Mouse (Mus musculus): ENCODE data around the gene Hexim1.

The Hexim1 gene

DNA sequence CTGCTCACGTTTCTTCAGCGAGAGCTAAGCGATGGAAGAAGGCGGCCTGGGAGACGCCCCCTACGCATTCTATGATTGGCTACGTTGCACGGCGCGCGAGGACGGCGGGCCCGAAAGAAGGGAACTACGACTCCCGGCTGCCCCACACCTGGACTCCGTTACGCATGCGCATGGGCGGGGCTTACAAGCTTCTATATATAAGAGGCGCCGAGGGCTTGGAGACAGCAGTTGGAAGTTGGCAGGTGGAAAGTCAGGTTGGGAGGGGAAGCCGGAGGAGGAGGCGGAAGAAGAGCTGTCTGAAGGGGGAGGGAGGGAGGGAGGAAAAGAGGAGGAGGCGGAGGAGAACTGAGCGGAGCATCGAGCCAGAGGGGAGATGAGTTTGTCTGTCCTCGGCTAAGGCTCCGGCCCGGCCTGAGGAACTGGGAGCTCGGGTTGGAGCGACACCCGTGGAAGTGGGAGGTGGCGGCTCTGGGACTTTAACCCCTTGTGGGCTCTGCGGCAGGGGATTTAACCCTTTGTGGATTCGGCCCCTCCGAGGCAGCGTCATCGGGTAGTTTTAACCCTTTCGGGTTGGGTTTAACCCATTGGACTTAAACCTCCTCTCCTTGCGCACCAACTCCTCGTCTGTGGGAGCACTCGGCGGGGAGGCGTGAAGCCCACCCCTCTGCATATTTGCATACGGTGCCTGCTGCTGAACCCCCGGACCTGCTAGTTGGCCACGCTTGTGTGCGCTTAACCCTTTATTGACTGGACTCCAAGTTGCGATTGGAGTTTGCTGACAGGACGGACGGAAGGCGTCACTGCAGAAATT is at the start of gene Hexim1:
Gene Hexim1 (plus strand): TSS at position 224 of the 811 bp plus-strand sequence.
- peak; percentile 100 for DNase-seq

DNA sequence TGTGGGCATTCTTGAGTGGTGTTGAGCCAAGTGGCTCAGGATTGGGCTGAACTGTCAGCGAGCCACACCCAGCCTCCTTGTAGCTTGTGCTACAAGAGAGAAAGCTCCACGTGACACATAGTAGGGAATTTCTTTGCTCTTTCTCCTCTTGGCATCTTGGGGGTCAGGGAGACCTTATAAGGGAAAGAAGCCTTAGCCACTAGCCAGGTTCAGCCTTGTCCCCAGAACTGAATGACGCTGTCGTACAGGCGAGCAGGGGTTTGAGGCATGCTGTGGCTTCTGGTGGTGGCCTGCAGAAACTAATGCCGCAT is 49.0 kb upstream of the Hexim1 start:
- DNase-seq = no peak

DNA sequence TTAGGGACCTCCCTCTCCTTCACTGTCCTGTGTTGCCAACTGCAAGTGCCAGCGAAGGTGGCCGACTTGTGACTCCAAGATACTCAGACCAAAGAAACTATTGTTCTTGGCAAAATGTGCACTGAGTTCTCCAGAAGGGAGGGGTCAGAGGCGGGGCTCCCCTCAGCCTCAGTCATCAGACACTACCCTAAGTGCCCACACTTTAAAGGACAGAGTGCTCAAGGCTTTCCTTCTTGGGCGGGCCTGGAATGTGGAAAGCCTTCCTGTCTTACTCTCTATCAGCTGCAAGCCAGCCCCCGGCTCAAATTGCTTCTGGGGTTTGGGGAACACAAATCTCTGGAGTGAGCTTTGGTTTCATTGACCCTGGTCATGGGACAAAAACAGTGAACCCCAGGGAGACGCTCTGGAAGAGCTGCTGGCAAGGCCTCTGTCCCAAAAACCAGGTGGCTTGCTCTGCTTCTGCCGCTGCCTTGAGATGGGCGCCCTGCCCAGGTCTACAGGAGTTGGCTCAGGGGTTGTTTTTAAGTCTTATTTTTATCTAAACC is 48.5 kb upstream of the Hexim1 start:
- DNase-seq = peak; percentile 98

DNA sequence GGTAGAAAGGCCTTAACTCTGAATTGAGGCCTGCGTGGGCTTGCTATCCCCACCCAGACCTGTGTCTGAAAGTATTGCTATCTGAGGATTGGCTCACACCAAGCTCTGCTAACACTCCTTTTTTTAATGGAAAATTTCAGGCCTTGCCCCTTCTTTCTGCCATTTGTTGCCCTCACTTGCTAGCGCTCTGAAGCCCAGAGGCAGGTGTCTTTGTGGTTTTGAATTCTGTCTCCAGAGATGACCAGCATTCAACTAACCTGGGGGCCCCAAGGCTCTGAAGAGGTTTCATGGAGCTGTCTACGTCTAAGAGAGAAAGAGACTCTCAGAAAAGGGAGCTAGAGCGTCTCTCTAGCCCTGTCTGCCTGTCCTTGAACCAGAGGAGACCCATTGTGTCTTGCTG is 47.8 kb upstream of the Hexim1 start:
- peak; percentile 87 for DNase-seq

DNA sequence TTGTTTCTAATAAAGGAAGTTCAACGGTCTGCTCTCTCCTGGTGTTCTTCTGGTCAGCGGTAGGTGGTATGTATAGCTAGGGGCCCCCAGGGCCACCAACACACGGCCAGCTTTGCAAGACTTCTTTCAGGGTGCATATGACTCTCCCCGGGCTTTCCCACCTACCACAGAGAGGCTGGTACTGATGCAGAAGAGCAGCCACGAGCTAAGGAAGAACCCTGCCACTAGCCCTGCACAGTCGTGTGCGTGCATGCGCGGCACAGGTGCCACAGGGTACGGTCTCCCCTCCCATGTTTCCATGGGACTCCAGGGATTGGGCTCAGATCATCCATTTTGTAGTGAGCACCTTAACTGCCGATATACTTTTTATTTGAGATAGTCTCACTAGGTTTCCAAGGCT is 47.1 kb upstream of the Hexim1 start:
- peak; percentile 89 for DNase-seq

DNA sequence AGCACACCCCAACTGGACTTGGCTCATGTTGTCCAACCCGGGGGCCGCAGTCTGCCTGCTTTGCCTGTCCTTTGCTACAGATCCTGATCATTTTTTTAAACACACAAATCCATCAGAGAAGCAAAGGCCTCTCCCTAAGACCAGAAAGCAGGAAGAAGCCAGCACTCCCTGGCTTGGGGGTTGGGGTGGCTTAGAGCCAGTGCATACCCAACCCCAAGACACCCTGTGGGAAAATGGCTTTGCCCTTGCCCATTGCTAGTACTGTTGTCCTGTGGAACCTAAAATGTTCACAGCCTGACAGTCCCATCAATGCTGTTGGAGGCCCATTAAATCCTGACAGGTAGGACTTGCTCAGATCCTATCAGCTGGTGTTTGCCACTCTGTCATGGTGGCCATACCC is 46.3 kb upstream of the Hexim1 start:
- peak; percentile 90 for DNase-seq

DNA sequence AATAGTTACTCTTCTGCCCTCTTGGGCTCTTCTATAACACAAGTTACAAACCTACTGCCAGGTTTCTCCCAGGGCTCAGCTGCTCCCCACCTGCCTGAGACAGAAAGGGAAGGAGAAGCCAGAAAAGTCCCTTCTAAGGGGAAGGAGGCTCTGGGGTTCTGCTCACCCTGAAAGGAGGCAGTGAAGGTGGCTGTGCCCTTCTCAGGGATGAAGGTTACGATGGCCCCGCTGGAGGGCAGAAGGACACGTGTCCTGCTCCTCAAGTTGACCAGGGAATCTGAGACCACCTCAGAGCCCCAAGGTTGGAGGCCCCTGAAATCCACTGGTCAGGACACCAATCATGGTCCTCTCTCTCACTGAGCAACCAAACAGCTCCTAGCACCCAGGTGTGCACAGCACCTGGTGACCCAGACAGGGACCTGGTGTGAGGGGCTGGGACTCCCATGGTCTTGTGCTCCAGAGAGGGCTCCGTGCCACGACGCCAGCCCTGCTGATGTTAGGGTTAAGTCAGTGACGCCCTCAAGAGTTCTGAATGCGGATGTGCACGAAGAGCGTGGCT is 45.6 kb upstream of the Hexim1 start:
- peak; percentile 91 for DNase-seq

DNA sequence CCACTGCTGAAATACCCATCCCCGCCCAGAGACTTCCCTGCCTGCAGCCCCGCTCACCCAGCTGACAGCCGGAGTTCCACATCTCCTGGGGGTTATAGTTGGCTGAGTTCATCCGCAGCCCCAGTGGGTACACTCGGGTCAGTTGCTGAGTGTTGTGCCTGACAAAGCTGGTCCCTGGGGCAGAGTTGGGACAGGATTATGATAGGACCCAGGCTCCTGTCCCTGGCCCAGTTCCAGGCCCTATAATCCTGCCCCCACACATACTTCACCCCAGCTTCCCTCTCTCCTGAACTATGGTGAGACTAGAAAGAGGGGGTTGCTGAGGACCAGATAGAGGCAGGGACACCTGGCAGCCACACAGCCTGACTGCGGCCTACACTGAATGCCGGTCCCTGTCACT is 42.4 kb upstream of the Hexim1 start:
- DNase-seq = peak; percentile 93

DNA sequence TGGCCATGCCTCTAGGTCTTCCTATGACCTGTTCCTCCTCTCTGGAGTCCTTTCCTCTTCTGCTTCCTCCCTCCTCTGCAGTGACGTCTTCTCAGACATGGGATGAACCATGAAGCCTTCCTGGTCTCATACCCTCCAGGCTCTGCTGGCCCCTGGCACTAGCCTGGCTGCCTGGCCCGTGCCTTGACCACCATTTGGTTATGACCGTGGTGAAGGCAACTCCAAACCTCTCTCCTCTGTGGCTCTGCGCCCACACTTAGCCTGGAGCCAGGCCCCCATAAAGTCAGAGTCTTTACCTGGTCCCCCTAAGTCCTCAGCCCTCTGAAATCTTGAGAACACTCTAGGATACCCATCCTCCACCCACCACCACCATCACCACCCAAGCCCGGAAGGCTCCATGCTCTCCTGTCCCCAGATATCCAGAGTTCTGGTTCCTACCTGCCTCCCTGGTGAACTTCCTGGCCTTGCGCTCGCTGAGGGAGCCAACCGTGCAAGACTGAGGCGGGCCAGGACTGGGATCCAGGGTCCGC is 41.8 kb upstream of the Hexim1 start:
- DNase-seq = peak; percentile 93

DNA sequence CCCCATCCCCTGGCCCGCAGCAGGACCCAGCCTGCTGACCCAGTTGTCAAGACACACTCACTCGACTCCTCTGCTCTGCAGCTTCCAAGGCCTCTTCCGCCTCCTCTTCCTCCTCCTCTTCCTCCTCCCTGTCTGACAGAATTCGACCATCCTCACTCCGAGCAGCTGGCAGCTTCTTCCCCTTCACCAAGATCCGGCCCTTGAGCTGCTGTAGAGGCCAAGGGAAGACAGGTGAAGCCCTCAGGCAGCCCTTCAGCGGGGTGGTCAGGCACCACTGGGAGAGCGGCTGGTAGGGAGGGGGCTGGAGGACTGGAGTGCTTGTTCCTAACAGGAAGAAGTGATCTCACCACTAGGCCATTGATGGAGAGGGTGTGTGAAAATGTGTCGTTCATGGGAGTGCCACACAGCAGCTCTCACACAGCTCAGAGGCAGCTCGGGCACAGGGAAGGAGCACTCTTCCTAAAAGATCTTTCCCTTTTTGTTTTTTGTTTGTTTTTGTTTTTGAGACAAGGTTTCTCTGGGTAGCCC is 41.2 kb upstream of the Hexim1 start:
- DNase-seq = peak; percentile 95

DNA sequence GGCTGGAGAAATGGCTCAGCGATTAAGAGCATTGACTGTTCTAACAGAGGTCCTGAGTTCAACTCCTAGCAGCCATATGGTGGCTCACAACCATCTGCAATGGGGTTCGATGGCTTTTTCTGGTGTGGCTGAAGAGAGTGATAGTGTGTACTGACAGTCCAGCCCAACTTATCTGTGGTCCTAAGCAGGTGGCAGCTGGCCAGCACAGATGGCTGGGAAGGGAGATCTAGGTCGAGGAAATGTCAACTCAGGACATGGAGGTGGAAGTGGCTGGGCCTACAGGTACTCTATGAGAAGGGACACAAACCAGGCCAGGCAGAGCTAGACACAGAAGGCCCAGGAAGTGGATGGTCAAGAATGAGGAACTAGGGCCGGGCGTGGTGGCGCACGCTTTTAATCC is 40.0 kb upstream of the Hexim1 start:
- peak; percentile 97 for DNase-seq

DNA sequence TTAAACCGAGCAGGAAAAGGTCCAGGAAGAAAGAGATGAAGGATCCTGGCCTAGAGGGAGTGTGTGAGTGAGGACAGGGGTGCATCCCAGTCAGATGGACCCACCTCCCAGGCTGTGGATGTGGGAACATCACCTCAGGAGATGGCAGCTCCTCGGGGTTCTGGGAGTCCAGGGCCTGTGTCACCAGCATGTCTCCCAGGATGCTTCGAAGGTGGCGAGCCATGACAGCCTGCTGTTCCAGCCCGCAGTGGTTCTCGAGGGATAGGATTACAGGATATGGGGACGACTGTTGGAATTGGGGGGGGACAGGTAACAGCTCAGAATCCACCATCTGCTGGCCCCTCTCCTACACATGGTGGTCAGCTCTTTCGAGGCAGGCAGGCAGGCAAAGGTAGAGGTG is 39.5 kb upstream of the Hexim1 start:
- peak; percentile 93 for DNase-seq

DNA sequence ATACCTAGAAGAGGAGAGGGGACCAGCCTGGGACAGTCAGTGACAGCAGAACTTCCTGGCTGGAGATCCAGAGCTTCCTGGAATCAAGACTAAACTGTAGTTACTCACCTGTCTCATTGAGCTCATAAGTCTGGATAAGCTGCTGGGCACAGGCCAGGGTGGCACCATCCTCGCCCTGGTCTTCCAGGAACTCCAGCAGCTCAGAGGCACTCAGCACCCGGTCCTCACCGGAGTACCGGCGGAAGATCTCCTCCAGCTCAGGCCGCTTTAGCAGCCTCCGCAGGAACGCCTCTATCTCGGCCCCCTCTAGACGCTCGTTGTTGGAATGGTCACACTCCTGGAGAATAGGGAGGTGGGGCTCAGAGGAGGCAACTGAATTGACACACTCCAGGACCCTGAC is 37.9 kb upstream of the Hexim1 start:
- peak; percentile 91 for DNase-seq

DNA sequence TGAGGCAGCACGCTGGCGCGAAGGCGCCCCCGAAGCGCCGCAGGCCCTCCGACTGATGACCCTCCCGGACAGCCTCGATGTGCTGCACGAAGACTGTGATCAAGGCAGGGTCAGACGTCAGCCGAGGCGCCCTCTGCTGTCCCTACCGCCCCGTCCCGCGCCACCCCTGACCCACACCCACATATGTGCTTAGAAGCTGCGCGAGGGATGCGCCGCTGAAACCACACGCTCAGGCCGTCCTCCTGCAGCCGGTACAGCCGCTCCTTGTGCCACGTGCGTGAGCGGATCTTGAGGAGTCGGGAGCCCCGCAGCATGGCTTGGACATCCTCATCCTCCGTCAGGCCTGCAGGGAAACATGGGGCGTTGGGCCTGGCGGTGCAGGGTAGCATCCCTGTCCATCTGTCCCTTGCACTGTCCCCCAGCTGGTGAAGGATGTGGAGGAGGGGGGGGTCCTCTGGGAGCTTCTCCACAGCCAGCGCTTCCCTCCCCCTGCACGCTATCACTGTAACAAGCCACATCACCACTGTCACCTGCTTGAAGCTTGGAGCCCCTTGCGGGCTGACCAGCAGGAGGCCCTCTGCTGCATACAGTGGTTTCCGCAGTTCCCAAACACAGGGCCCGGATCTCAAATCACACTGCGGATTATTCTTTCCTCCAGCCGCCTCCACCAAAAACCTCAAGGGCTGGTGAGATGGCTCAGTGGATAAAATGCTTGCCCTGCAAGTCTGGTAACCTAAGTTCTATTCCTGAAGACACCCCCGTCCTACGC is 35.5 kb upstream of the Hexim1 start:
- peak; percentile 92 for DNase-seq

DNA sequence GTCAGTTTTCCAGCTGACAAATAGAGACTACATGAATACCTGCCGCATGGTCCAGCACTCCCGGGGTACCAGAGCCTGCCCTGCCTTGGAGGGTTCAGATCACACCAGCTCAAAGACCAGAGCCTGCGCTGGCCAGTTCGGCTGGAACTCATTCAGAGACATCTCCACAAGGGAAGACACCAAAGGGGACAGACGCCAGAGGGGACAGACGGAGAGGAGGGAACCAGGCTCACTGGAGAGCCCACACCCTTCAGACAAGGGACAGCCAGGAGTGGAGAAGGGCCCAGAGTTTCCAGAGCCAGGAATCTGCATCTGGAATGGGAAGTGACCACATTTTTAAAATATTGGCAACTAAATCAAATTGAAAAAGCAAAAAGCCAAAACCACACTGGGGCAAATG is 34.4 kb upstream of the Hexim1 start:
- peak; percentile 94 for DNase-seq

DNA sequence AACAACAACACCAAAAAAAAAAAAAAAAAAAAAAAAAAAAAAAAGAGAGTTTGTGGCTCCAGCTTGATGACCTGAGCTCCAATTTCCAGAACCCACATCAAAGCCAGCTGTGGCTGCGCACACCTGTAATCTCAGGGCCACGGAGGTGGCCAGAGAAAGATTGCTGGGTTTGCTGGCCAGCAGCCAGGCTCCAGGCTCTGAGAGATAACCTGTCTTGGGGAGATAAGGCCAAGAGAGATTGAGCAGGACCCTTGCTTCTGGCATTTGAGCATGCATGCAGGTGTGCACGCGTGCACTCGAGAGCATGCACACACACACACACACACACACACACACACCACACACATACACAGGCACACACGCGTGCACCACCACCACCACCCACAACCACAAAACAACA is 22.7 kb upstream of the Hexim1 start:
- peak; percentile 91 for DNase-seq

DNA sequence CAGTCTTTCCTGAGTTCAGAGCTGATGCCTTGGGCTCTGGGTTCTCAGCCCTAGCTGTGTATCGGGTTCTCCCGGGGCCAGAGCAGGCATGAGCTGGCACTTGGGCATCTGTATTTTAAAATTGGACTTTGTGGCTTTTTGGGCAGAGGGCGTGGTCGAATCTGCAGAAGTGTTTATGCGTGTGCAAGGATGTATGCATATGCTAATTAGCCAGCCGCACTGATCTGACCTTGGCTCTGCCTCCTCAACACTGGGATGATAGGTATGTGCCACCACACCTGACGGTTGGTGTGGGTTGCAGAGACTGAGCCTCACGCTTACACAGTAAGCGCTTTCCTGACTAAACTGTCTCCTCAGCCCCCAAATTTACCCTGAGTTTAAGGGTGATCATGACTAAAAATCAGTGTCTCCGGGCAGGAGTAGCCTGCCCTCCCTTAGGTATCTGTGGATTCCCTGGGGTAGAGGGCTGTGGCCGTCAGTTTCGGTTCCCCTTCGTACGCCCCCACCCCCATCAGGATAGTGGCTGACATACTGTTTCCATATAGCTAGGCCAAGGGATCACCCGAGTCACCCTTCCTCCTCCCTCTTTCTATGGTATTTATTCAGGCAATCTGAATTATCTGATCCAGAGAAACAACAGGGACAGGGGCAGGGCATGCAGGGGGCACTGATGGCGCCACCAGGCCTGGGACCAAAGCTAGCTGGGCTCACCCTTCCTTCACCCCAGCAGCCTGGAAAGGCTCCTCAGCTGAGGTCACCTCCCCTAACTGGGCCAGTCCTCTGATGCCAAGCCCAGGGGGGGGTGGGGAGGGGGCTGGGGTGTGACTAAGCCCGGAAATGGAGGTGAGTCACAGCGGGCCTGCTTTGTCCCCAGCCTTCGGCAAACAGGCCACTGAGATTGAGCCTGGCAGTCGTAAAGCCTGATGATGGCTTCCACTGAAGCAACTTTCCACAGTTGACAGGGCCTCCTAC is 21.9 kb upstream of the Hexim1 start:
- DNase-seq = peak; percentile 97

DNA sequence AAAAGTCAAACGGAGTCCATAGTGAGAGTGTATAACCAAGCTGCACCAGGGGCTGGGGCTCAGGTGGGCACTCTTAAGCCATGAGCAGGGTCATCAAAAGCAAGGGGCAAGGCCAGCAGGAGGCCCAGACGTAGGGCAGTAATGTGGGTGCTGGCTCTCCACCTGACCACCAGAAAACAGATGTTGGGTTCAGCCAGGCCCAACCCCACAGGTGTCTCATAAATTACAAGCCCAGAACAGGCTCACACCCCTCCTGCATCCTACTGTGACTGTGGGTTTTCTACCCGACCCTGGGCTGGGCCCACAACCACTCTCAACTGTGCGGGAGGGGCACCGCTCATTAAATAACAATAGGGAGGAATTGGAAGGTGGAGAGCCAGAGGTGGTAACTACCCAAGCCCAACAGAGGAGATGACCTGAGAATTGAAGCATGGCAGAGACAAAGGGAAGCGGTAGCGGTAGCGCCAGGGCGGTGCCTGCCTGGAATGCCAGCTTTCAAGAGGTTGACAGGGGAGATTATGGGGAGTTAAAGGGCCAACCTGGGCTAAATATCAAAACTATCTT is 20.8 kb upstream of the Hexim1 start:
- DNase-seq = peak; percentile 93

DNA sequence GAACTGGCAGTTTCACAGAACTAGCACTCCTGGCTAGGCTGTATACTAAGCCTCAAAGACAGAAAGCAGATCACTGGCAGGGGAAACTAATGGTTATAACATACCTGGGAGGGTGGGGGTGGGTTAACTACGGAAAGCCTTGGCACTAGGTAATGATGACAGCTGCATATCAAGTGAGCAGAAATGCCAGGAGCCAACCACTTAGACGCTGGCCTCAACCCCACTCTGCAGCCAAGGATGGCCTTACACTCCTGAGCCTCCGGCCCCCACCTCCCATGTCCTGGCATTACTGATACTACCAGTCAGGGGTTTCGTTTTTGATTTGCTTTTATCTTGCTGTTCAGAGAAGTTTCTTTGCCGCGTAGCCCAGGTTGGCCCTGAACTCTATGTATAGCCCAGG is 20.2 kb upstream of the Hexim1 start:
- peak; percentile 89 for DNase-seq

DNA sequence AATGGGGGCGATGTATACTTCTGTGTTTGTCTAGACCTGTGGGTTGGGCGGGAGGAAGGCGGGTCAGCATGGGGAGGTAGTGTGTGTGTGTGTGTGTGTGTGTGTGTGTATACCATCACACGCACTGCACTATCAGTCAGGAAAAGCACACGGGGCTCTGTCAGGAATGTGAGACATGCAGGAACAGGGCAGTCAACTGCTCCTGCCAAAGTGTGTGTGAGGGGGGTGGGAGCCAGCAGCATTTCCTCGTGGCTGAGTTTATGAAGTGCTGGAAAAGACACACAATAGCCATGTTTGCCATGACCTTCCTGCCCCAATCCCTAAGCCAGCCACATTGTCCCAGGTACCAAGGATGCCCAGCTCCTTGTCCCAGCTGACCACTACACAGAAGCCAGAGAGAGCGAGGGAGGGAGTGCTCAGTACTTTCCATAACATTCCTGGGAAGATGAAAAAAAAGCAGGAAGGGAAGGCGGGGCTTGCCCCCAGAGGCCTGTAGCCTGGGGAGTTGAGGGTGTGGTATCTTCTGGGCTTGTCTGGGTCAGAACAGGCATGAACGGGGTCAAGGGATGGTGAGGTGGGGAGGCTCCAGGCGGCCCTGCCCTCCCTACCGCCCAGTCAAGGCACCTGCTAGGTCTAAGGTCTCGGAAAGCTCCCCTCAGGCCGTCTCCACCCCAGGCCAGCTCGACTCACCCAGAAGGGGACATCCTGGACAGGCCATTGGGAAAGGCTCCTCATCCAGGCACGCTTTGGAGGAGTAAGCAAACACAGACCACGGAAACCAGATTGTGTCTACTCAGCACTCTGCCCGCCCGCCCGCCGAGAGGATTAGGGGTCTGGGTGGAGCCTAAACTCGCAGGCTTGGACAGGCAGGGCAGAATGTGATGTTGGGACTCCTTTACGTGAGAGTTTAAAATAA is 18.8 kb upstream of the Hexim1 start:
- DNase-seq = peak; percentile 97

Data from heart, adult 11 months (tissue).